Mouse (Mus musculus) CH12.LX (cell line): ENCODE results near the gene Ddx27.

Experiments
- CTCF ChIP-seq, 2 experiments: IDR thresholded peaks in 1 of 2; conservative IDR thresholded peaks in 1 of 2; 2 replicates each; pipeline ENCODE4 v1.5.1; 2011 to 2012; ENCODE audit warnings: low read depth in 2 of 2, low read length in 2 of 2, improper control_type of control experiment in 1 of 2, inconsistent platforms in 1 of 2, mild to moderate bottlenecking in 1 of 2, moderate library complexity in 1 of 2
- MEF2A ChIP-seq: IDR thresholded peaks from 2 replicates; pipeline ENCODE4 v1.6.1; 2014; ENCODE audit warnings: low read depth, mild to moderate bottlenecking, inconsistent platforms, low read length, improper control_type of control experiment, borderline replicate concordance
- USF1 ChIP-seq: IDR thresholded peaks from 2 replicates; pipeline ENCODE4 v1.6.1; 2014; ENCODE audit warnings: low read depth, mild to moderate bottlenecking, inconsistent platforms, low read length, improper control_type of control experiment

- no peak for TF ChIP-seq USF1
- TF ChIP-seq MEF2A, result no peak
- TF ChIP-seq CTCF (conservative IDR thresholded peaks at IDR 0.05 in 1 of 2, IDR thresholded peaks at IDR 0.05 in 1 of 2; ENCODE audit: low read depth in 2 of 2, low read length in 2 of 2), result no peak
Observed at GRCm38 (mm10) chr2:167037710-167038109, 22.7 kb downstream of the Ddx27 start.
